ENCODE assay signal across 8 mouse cellular contexts in the genomic region with DNA sequence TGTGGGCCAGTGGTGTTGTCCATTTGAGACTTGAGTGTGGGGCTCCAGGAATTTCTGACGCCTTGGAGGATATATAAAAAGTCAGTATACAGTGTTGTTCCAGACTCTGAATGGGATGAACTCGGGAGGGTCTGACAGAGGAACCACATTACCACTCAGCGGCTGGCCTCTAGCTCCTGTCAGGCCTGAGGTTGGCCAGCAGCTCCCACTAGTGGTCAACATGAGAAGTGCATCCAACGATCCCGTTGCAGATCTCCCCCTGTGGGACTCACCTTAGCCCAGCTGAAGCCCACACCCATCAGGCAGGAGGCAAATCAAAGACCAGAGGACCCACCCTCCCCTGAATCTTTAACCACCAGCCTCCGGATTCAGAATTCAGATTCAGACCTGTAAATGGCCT. TPM values are rescaled to one million over a fixed set of nuclear protein-coding genes. Genes with fewer than 3 reads are reported as not detected.
DNase-seq lines count a peak whose midpoint lies in the region.

No protein-coding gene starts in this region.

- DNase-seq in A20 (ENCODE audit: low read depth, low spot score) = peak; percentile 58
- peak; percentile 81 for DNase-seq in adrenal gland, postnatal 14 days
- peak; percentile 61 for DNase-seq in embryo, embryonic 11.5 days (ENCODE audit: low read depth, low spot score)
- DNase-seq in heart, adult 8-10 months (ENCODE audit: low spot score) = peak; percentile 61
- DNase-seq in kidney, adult 9 months = peak; percentile 73
- peak; percentile 70 for DNase-seq in liver
- DNase-seq in naive thymus-derived CD4-positive, alpha-beta T cell, adult 2 months (ENCODE audit: low read depth) = peak; percentile 74
- DNase-seq in spleen, postnatal 4 days (ENCODE audit: low spot score in 2 of 2) = peak; percentile 57 to 83

RNA-seq across cellular contexts. Expression of a gene that starts 1.9 kb away (rescaled TPM):
- 0.22 and 0.56 TPM in 2 replicates for total RNA-seq in adrenal gland, postnatal 14 days (2021)
- 100 to 1,000 TPM; 176 to 234 (median 203) TPM for total RNA-seq in heart, adult 8-10 months (2022)

Comparison
In these comparisons a context has a peak if more than half of its experiments do, and no peak if none do; other contexts are left out.
1. Peak in every context shown above with its lines: DNase-seq.
2. RNA of a gene that starts 1.9 kb away (total RNA-seq): 176 to 234 TPM in heart, adult 8-10 months; 0.22 to 0.56 TPM in adrenal gland, postnatal 14 days; every median in the first group is over 100 times any median in the second.